Mouse (Mus musculus) yolk sac, embryonic 10.5 days (tissue): ENCODE measurements around the gene Anpep.

ENCODE experiments used
- DNase-seq: peaks from one replicate; pipeline ENCODE4 v3.0.0-alpha.2; 2017; ENCODE audit warnings: low spot score

Anpep gene

DNA sequence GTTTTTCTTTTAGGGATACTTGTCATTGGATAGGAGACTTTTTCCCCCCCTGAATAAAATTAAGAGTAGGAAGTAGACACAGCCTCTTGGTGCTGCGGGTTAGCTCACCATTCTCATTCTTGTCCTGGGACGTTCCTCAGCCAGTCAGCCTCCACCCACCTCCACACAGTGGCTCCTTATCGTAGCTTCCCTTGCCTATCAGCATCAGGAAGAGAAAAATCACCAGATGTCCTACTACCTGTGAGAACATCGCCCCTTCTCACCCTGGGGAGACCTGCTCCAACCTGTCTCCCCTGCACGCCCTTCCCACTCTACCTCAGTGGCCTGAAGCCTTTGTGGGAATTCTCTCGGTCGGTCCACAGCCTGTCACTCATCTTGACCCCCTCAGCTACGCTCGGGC is at the start of gene Anpep:
Anpep (minus strand) TSS at position 249 of the 400 bp plus-strand sequence.
- DNase-seq = no peak

DNA sequence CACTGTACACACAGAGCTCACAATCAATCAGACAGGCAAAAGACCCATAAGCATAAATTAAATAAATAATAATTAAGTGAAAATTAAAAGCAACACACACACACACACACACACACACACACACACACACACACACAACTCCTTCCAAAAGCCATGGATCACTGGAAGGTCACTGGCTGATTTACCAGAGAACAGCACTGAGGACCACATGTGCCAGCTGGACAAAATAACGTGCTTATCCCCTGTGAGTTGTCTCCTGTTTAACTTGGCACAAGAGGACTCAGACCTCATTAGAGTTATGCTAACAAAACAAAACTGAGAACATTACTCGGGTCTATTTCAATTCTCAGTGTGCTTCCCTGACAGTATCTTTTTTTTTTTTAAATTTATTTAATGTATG is 46.5 kb upstream of the Anpep start:
- DNase-seq = no peak

DNA sequence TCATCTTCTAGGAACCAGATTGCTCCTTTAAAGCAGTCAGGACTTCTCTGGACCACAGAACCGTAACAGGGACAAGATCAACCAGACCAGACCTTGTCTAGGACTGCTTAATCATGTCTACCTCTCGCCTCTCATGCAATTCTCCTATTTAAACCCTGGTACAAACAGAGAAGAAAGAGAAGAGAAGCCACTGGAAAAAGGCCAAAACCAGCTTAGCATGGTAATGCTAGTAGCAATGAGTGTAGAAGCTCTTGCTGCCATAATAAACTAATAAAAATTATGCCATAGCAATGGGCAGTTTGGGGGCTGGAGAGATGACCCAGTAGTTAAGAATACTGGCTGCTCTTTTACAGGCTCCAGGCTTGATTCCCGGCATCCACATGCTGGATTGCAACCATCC is 46.1 kb upstream of the Anpep start:
- DNase-seq = no peak

DNA sequence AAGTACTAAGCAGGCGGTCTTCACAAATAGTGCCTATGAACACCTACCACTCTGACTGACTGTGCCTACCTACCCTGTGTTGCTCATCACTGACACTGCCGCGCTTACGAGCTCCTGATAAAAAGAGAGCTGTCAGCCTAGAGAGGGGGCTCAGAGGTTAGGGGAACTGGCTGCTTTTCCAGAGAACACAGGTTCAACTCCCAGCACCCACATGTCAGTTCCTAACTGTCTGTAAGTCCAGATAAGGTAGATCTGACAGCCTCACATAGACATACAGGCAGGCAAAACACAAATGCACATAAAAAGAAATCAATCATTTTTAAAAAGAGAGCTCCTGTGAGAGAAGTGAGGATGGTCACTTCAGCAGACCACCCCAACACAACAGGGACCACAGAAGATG is 44.3 kb upstream of the Anpep start:
- no peak for DNase-seq

DNA sequence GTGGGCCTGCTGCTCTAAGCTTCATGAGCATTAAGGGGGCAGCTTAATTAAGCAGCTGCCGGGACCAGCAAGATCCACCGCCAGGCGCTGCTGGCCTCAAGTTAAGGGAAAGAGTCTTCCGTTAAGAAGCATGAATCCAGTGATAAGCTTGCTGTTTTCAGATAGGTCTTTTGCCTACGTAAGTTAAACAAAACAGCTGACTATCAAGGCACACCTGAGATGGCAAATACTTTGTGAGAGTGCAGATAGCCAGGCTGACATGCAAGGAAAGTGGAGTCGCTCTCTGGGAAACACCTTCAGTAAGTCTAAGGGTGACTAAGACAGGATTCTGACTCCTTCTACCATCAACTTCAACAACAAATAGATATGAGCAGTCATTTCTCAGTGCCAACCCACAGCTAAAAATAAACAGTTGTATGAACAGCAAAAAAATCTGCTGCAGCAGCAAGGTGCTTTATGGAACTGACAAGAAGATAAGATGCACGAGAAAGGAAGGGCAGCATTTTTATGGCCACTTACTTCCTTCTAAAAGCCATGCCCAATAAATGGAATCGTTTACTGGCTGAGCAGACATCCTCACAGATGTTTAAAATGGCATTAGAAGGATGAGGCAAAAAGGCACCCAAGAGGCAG is 42.4 kb upstream of the Anpep start:
- DNase-seq = no peak

DNA sequence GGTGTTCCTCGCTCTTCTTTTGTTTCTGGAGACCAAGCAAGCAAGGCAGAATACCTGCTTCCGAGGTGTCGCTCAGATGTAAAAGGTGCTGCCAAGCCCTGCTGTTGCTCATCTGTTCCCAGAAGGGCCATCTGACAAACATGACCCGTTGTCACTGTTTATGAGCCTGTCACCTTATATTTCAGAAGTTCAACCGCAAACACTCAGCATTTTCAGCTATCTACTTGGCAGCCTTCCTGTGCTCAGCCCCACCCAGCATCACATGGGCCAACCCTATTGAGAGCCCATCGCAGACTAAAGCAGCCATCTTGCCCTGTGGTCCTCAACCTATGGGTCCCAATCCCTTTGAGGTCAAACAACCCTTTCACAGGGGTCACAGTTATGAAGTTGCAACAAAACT is 39.9 kb upstream of the Anpep start:
- no peak for DNase-seq

DNA sequence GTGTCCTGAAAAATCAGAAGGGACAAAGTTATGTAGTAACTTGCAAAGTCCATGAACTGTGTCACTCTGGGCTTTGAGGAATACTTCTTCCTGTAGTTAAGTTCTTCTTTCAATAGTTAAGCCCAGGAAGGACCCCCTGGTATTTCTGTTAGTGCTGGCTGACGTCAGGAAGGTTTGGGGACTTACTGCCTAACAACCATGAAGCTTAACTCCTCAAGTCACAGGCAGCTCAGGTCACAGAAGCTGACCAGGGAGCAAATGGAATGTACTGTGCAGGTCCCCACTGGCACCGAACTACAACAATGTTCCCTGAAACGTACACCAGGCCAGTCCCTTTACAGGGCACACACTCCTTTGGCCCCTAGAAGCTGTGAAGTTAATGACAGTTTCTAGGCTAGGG is 34.4 kb upstream of the Anpep start:
- DNase-seq = no peak

DNA sequence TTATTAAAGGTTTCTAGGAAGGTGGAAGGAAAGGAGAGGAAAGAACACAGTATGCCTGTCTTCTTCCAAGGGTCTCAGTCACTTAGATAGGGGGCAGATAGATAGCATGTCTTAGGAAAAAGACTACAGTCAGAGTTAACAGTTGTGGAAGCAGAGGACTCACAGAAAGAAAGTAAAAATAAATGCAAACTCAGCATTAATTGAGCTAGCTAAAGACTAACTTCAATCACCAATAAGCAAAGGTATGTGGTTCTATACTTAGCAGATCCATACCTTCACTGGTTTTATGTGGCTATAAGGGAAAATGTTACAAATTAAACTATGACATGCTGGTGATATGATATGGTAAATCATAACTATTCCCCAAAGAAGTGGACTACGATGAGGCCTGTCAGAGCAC is 33.9 kb upstream of the Anpep start:
- no peak for DNase-seq

DNA sequence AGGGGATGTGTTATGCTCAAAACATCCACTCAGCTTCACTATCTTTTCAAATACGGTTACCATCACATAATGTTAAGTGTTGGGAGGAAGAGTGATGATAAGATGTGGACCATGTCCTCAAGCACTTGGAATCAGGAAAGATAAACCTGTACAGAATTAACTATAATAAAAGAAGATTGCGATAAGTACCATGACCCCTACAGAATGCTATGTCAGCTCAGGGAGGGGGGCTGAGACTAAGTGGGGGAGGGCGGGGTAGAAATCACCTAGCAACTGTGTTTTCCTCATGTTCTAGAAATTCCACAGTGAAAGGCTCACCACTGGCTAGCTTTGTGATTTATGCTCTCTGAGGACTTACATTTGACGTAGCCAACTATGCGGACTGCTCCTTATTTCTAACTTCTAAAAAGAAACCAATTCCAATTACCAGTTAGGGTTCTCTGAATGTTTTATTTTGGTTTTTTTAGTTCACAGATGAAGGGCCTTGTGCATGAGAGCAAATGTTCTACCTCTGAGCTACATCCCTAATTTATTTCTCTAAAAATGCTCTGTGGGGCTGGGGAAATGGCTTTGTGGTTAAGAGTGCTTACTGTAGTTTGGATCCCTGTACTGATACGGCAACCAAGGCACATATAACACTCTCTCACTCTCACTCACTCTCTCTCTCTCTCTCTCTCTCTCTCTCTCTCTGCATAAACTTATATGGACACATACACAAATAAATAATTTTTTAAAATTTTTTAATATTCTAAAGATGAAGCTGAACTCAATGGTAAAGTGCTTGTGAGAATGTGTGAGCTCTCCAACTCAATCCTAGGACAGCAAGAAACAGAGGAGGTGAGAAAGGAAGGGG is 31.9 kb upstream of the Anpep start:
- no peak for DNase-seq

DNA sequence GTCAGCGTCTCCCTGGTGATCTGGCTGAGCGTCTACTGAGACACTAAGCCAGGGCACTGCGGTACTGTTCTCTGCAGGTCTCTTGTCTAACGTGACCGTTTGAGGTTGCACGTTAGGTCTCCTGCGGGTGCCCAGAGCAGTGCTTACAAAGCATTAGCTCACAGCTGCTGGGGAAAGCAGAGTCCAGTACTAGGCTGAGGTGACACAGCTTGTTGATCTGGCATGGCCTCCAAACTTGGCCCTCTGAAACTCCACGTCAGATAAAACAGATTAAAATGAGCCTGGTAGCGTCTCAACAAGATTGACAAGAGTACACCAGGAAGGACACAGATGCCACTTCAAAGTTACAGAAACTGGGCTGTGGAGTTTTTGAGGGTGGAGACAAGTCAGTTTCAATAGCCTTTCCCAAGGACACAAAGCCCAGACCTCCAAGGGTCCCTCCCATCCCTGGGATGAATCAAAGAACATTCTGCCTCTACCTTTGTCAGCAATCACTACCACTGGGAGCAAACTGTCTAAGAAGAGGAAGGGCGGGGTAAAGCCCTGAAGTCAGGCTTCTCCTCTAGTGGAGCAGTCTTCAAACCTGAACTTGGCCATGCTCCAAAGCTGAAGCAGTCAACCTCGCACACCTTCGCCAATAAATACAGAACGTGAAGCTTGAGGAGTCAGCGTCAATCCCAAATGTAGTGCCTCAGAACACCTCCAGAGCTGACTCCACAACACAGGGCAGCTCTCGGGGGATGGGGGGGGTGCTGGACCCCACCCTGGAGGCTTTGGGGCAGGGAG is 29.8 kb upstream of the Anpep start:
- no peak for DNase-seq

DNA sequence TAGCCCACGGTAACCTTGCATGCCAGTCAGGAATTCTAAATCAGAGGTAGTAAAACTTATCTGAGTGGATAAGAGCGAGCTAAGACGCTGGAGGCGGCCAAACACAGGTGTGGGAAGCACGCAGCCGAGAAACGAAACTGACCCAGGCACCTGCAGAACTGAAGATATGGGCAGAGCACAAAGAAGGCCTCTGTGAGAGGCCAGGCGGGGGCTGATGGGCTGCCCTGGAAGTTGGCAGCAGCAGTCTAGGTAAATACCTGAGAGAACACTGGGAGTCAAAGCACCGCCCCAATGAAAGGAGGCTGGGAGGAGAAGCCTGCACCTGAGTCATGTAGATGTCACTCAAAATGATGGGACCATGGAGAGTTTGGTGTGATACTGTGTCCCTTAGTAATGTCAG is 27.7 kb upstream of the Anpep start:
- DNase-seq = no peak

DNA sequence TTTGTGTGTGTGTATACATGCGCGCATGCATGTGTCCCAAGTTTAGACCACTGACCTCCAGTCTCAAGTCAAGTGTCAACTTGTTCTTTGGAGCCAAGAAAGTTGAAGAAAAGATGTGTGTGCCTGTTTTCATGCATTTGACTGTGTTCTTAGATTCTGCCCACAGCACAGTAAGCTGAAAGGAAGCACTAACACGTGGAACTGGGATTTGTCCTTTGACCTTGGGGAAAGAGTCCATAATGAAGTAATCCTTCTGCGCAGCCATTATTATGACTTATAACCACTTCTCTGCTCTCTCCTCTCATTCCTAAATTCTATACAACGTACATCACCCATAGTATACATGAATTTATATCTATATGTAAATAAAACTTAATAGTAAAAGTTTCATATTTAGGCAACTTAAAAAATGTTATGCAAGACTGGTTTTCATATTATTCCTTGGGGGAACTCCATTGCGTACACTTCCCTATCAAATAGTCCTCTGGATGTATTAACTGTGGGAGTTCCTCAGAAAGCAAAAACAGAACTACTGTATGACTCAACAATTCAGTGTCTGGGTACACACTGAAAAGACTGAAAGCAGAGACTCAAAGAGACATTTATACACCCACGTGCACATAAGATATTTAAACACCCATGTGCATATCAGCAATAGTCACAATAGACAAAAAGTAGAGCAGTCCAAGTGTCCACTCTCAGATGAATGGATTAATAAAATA is 22.9 kb upstream of the Anpep start:
- DNase-seq = peak; percentile 22

DNA sequence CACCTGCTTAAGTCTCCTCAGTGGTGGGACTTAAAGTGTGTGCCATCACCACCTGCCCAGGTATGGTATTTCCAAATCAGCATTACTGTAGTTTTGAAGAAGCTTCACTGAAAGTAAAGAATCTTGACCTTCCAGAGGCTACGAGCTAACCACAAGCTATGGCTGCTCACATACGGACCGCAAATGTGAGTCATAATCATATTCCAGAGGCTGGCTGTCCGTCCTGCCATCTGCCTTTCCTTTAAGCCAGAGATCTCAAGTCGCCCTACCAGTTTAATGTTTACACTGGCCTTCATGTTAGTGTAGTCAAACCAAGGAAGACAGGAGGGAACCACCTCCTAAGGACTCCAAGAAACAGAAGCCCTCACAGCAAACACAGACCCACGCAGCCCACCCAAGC is 21.0 kb upstream of the Anpep start:
- DNase-seq = no peak

DNA sequence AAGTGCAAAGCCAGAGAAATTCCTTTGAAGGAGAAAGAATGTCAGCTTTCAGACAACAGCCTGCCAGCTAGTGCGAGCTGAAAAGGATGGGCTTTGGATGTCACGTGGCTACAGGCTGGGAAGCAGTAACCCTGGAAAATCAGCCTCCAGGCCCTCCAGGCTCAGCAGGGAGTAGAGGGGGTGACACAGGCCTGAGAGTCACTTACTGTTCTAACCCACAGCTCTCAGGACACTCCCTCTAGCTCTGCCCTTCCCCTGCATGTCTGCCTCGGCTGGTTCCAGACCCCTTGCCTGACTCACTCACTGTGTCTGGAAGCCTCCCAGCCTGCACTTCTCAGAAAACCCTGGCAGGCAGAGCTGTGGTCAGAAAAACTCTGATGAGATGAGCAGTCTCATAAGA is 20.1 kb upstream of the Anpep start:
- DNase-seq = peak; percentile 49

DNA sequence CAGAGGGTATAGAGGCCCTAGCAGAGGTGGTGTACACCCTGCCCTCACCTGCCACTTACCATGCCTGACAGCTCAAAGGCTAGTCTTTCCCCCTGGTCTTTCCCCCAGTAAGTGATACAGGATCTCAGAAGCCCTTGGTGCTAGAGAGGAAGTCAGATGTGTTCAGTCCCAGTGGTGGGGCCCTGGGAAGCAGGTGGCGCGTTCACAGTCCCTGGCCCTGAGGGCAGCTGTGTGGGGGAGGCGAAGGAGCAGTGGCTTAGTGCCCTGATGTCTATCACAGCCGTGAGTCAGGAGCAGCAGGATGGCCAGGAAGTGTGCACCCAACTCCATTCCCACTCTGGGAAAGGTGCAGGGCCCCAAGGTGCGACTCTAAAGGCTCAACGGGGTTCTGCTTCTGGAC is 19.2 kb upstream of the Anpep start:
- no peak for DNase-seq

DNA sequence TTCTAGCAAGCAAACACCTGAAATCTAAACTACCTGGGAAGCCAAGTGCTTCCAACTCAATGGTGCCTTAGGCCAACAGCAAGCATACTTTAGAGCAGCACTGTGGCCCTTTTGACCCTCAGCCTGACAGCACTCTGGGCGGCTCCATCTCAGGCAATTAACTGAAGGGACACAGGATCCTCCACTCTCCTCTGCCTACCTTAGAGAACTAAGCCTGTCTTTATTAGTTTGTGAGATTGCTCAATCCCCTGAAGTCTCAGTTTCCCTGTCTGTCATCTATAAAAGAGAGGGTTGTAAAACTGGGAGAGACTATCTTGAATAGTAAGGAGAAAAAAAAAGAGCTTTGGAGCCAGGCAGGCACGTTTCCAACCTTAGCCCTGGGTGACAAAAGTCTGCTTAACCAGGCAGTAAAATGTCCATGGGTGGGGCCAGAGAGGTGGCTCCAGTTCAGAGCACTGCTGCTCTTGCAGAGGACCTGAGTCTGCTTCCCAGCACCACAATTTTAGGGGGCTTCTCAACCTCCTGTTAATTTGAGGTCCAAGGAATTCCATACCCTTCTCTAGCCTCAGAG is 17.7 kb upstream of the Anpep start:
- no peak for DNase-seq

DNA sequence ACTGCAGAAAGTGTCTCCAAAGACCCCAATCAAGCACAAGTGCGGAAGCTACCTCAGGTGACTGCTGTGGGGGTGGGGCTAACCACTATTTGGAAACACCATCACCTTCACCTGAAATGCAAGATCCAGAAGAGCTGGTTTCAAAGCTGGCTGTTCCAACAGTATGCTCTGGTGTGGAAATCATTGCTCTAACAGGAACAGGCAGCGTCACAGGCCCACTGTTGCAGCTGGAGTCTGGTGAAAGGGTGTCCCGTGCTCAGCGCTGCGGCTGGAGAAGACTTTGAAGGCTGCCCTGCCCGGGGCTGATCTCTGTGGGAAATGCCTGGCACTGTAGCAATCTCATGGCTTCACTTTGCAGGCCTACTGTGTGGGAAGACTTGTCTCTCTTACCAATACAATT is 12.5 kb upstream of the Anpep start:
- DNase-seq = no peak

DNA sequence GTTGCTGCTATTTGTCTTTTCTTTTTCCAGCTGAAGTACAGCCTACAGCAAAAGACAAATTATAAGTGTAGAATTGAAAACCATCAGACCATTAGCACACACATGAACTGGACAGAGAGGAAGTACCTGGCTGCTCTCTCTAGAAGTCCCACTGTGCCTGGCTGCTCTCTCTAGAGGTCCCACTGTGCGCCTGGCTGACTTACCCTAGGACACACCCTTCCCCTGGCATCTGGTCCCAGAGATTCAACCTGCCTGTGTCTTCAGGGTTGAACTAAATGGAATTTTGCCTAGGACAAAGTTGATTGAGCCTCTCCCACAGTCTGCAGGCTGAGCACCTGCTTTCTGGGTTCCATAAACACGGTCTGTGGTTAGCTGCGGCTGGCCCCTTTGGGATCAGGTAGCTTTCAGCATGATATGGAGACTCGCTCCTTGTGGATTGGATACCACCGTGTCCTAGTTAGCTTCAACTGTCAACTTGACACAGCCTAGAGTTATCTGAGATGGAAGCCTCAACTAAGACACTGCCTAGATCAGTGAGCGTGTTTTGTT is 11.0 kb upstream of the Anpep start:
- DNase-seq = no peak

DNA sequence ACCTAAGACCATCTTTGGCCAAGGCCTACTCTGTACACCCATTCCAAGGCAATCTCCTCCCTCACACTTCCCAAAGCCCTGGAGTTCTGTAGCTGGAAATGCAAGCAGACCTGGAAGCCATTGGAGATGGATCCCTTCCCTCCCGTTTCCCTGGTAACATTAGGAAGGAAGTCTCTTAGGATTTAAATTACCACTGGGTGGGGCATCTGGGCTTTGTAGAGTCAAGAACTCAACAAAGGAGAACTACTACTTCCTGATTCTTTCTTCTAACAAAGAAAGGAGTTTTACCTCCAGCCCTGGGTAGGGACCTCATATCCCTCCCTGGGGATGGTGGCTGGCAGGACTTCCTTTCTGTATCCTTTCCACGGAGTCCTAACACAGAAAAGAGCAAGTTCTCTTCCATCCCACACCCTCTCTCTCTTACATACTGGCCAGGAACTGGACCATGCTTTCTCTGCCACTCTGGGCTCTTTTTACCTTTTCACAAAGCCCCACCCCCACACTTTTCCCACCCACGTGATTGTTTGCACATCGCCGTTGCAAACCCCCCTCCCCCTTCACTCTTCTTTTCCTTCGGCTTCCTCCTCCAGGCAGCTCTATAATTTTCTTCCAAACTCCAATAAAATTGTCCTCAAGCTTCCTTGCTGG is 8.3 kb upstream of the Anpep start:
- no peak for DNase-seq

DNA sequence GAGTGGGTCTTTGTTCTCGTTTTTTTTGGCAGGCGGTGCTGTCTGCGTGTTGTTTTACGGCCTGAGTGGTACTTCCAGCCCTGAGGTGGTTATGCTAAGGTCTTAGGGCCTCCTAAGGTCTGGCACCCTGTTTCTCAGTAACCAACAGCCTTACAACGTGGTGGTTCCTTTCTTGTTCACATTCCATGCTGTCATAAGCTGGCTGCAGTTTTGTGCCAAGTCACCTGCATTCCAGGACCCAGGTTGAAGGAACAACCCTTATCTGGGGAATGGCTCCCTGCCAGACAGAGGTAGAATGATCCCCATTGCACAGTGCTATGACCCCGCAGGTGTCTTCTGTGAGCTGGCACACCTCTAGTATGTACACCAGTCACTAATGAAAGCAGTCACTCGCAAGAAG is 7.6 kb upstream of the Anpep start:
- no peak for DNase-seq

DNA sequence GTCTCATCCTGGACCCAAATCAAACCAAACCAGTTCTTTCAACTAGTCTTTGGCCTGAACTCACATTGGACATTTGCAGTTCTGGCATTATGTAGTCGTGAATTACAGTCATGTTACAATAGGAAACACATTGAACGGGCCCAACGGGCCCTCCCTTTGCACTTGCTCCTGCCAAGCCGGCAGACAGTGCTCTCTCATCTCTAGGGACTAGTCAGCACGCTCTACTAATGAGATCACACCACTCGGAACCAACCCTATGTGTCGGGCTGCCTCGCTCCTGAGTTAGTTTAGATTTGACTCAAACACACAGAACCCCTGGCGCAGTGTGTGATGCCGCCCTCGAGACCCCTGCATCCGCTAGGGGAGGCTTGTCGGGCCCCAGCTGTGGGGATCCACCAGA is 7.0 kb upstream of the Anpep start:
- DNase-seq = no peak
